Mouse (Mus musculus): Measurements from ENCODE around the gene C1qtnf9.

- TF ChIP-seq CTCF (IDR thresholded peaks at IDR 0.05; ENCODE audit: insufficient read depth, low read depth, low read length) (no peak), POLR2A (IDR thresholded peaks at IDR 0.05; ENCODE audit: insufficient read depth, low read depth, low read length) (no peak)
These were observed 30.8 kb downstream of the C1qtnf9 start for GRCm38 (mm10) chr14:60798721-60799120.
